Mouse (Mus musculus): ENCODE measurements around the gene Dbp.

The Dbp gene

GRCm38 (mm10) chr7:45723781-45724180 is 18.9 kb downstream of the Dbp start:
- no peak for DNase-seq (ENCODE audit: low read depth, low spot score)

- DNase-seq (ENCODE audit: low read depth, low spot score): no peak
Measured at GRCm38 (mm10) chr7:45725151-45725550, 20.3 kb downstream of the Dbp start.

GRCm38 (mm10) chr7:45725713-45726112 is 20.8 kb downstream of the Dbp start, which contains the start of gene Spaca4:
Gene Spaca4 (minus strand): TSS chr7:45725813.
- no peak for DNase-seq (ENCODE audit: low read depth, low spot score)

- no peak for DNase-seq (ENCODE audit: low read depth, low spot score)
Measured at GRCm38 (mm10) chr7:45726419-45726818, 21.5 kb downstream of the Dbp start.

GRCm38 (mm10) chr7:45727625-45728024 is 22.7 kb downstream of the Dbp start:
- DNase-seq (ENCODE audit: low read depth, low spot score): no peak

- no peak for DNase-seq (ENCODE audit: low read depth, low spot score)
Measured at GRCm38 (mm10) chr7:45730727-45731431, 26.0 kb downstream of the Dbp start.

GRCm38 (mm10) chr7:45733477-45733876 is 28.6 kb downstream of the Dbp start:
- DNase-seq (ENCODE audit: low read depth, low spot score): no peak

- DNase-seq (ENCODE audit: low read depth, low spot score): peak; percentile 60
Measured at GRCm38 (mm10) chr7:45739162-45739763, 34.4 kb downstream of the Dbp start.

- no peak for DNase-seq (ENCODE audit: low read depth, low spot score)
Measured at GRCm38 (mm10) chr7:45739820-45740219, 34.9 kb downstream of the Dbp start.

- no peak for DNase-seq (ENCODE audit: low read depth, low spot score)
Measured at GRCm38 (mm10) chr7:45741308-45741707, 36.4 kb downstream of the Dbp start.

GRCm38 (mm10) chr7:45741777-45742176 is 36.9 kb downstream of the Dbp start:
- DNase-seq (ENCODE audit: low read depth, low spot score): no peak

- no peak for DNase-seq (ENCODE audit: low read depth, low spot score)
Measured at GRCm38 (mm10) chr7:45742338-45742737, 37.5 kb downstream of the Dbp start.

- no peak for DNase-seq (ENCODE audit: low read depth, low spot score)
Measured at GRCm38 (mm10) chr7:45744387-45744786, 39.5 kb downstream of the Dbp start.

GRCm38 (mm10) chr7:45746518-45746917 is 41.6 kb downstream of the Dbp start:
- no peak for DNase-seq (ENCODE audit: low read depth, low spot score)

GRCm38 (mm10) chr7:45747450-45747849 is 42.6 kb downstream of the Dbp start:
- no peak for DNase-seq (ENCODE audit: low read depth, low spot score)

GRCm38 (mm10) chr7:45748110-45748509 is 43.2 kb downstream of the Dbp start:
- DNase-seq (ENCODE audit: low read depth, low spot score): no peak

GRCm38 (mm10) chr7:45749401-45749800 is 44.5 kb downstream of the Dbp start:
- DNase-seq (ENCODE audit: low read depth, low spot score): no peak

GRCm38 (mm10) chr7:45750162-45750561 is 45.3 kb downstream of the Dbp start:
- no peak for DNase-seq (ENCODE audit: low read depth, low spot score)

GRCm38 (mm10) chr7:45755703-45756102 is 50.8 kb downstream of the Dbp start:
- DNase-seq (ENCODE audit: low read depth, low spot score): no peak

- no peak for DNase-seq (ENCODE audit: low read depth, low spot score)
Measured at GRCm38 (mm10) chr7:45759400-45759799, 54.5 kb downstream of the Dbp start.
